Comparison of ENCODE assay signal across 27 mouse cellular contexts in the genomic region with DNA sequence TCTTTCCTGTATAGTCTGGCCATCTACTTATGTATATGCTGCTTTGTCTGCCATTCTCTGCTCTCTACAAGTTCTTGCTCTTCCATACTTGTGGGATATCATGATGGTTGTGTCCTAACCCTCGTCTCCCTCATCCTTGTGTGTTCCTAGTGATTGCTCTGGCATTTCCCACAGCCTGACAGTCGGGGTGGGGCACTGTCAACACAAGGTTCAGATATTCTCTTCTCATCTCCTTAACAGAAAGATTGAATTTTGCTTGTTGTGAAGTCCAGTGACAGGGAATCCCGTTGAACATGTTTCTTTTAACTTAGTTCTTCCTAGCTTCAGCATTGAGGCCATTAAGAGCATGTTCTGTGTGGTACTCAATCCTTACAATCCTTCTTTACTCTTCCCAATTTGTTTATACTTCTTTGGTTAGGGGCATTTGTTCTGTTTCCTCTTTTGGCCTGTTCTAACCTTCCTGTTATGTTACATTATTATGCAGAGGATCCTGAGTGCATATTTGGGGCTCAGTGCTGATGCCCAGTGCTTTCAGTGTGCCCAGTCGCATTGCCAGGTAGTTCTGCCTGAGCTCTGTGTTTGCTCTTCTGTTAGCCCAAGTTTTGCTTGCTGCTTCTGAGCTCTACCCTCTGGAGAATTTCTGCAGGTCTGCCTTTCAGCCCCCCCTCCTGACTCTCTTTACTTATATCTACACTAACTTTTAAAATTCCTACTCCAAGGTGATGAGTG. TPM values are rescaled to one million over a fixed set of nuclear protein-coding genes. Genes with fewer than 3 reads are reported as not detected.
DNase-seq lines count a peak whose midpoint lies in the region; ATAC-seq and TF ChIP-seq lines count a peak whose summit lies in the region.
"Had no signal": no experiment of that assay in that cellular context is flagged by ENCODE, and none has a peak within 500 bp of the region (broad histone marks: within the 10 kb centered on the region; RNA-seq: fewer than 3 reads in every experiment).

No protein-coding gene starts in this region.

- DNase-seq in heart, embryonic 10.5 days (ENCODE audit: low spot score): peak; percentile 51
- no peak for DNase-seq in heart, postnatal 36 days
- DNase-seq in A20 (ENCODE audit: low read depth, low spot score): peak; percentile 52
- no peak for DNase-seq in CH12.LX (ENCODE audit: extremely low read depth)
- no peak for DNase-seq in adrenal gland, postnatal 14 days
- DNase-seq: adrenal gland, adult 2 months; adrenal gland, postnatal 10 days; adrenal gland, postnatal 36 days; B cell, adult 2 months; cerebellum, adult 11-12 months; cerebellum, adult 2 months; cerebellum, adult 9-10 months; cerebellum, postnatal 10 days; cerebellum, postnatal 25 days; forebrain, postnatal 0 days had no signal

- H3K9ac ChIP-seq in CH12.LX (ENCODE audit: insufficient read depth, low read depth): peak overlapping the region; percentile 98
- H3K9ac ChIP-seq in kidney, embryonic 14.5 days (ENCODE audit: low read depth, low read length): no peak overlapping the region
- H3K9ac ChIP-seq: embryonic facial prominence, embryonic 12.5 days; forebrain, embryonic 13.5 days; forebrain, embryonic 15.5 days; forebrain, postnatal 0 days had no signal

- ATAC-seq in megakaryocyte, adult 5-6 weeks (ENCODE audit: poor library complexity, severe bottlenecking): 0 out of 2 replicates have a peak, but pooled peaks have one; percentile 20
- ATAC-seq in kidney, embryonic 14.5 days (ENCODE audit: low FRiP score, low TSS enrichment): no peak
- ATAC-seq: CD4-positive, CD25-positive, alpha-beta regulatory T cell, adult 4 months; forebrain, embryonic 13.5 days; forebrain, embryonic 15.5 days; forebrain, postnatal 0 days had no signal

- H3K4me2 ChIP-seq in CH12.LX (ENCODE audit: insufficient read depth, low read depth, poor library complexity, severe bottlenecking): peak overlapping the region; percentile 74
- no peak overlapping the region for H3K4me2 ChIP-seq in kidney, embryonic 14.5 days (replicated peaks; ENCODE audit: low read depth, low read length)
- H3K4me2 ChIP-seq: embryonic facial prominence, embryonic 12.5 days; forebrain, embryonic 13.5 days; forebrain, embryonic 15.5 days had no signal

- in situ Hi-C loops in CH12.LX (cut with MboI; ENCODE audit: low pct_ligation_motif_present, low pct_unique_long_range_greater_than_20kb, low sequenced_read_pairs): loop anchor here (25.0 kb wide), 1 partner anchor 104 kb away; no protein-coding TSS in a partner anchor

- H3K4me3 ChIP-seq in heart, embryonic 10.5 days: no peak overlapping the region
- peak overlapping the region; percentile 50 to 66 (median 56) for H3K4me3 ChIP-seq in CH12.LX (replicated peaks in 1 of 3; ENCODE audit: low read depth in 2 of 3, low read length in 2 of 3, poor library complexity in 1 of 3)
- H3K4me3 ChIP-seq in kidney, embryonic 14.5 days (ENCODE audit: low read length): no peak overlapping the region
- H3K4me3 ChIP-seq: embryonic facial prominence, embryonic 10.5 days; embryonic facial prominence, embryonic 12.5 days; forebrain, embryonic 13.5 days; forebrain, embryonic 15.5 days had no signal

- TF ChIP-seq POLR2A in CH12.LX (IDR thresholded peaks at IDR 0.05; ENCODE audit: low read depth, low read length): no peak; the same call in 1 of the 2 replicates

- dilution Hi-C loops in CH12.LX (cut with MboI; ENCODE audit: extremely low pct_ligation_motif_present, extremely low pct_unique_long_range_greater_than_20kb, low sequenced_read_pairs): no loop called here

- no peak for TF ChIP-seq CTCF in CH12.LX (conservative IDR thresholded peaks at IDR 0.05 in 1 of 2, IDR thresholded peaks at IDR 0.05 in 1 of 2; ENCODE audit: low read depth in 2 of 2, low read length in 2 of 2)

- H3K4me1 ChIP-seq in heart, embryonic 10.5 days: no peaks in the 10 kb centered on the region
- peaks cover 0 to 3% of the 10 kb centered on the region in 2 experiments; a peak in 1 of 4 replicates for H3K4me1 ChIP-seq in CH12.LX (ENCODE audit: control insufficient read depth in 1 of 2, insufficient read depth in 2 of 2)
- no peaks in the 10 kb centered on the region for H3K4me1 ChIP-seq in kidney, embryonic 14.5 days (ENCODE audit: control insufficient read depth, insufficient read depth, low read length)
- H3K4me1 ChIP-seq: embryonic facial prominence, embryonic 10.5 days; embryonic facial prominence, embryonic 12.5 days; forebrain, embryonic 13.5 days; forebrain, embryonic 15.5 days had no signal

- WGBS in heart, embryonic 10.5 days: 46% methylated on average over 4 of the region's 4 CpGs
- WGBS in kidney, embryonic 14.5 days: 61% methylated on average over 4 of the region's 4 CpGs

- no peak for TF ChIP-seq RAD21 in CH12.LX (IDR thresholded peaks at IDR 0.05; ENCODE audit: low read depth, low read length)

- intact Hi-C loops in heart, postnatal 36 days (cut with DNase I): loop anchor here (10.0 kb wide), 1 partner anchor 92 kb away; no protein-coding TSS in a partner anchor

- no peak overlapping the region for H3K27ac ChIP-seq in heart, embryonic 10.5 days
- H3K27ac ChIP-seq in CH12.LX (ENCODE audit: insufficient read depth, low read depth): peak overlapping the region; percentile 94
- H3K27ac ChIP-seq in kidney, embryonic 14.5 days (ENCODE audit: low read depth, low read length): no peak overlapping the region
- H3K27ac ChIP-seq: embryonic facial prominence, embryonic 10.5 days; embryonic facial prominence, embryonic 12.5 days; forebrain, embryonic 13.5 days; forebrain, embryonic 15.5 days had no signal

- no peaks in the 10 kb centered on the region for H3K9me3 ChIP-seq in heart, embryonic 10.5 days
- H3K9me3 ChIP-seq in CH12.LX (replicated peaks; ENCODE audit: low read length): no peaks in the 10 kb centered on the region
- no peaks in the 10 kb centered on the region for H3K9me3 ChIP-seq in kidney, embryonic 14.5 days (ENCODE audit: control insufficient read depth, low read length)
- H3K9me3 ChIP-seq: embryonic facial prominence, embryonic 12.5 days had no signal

- no peak for TF ChIP-seq EP300 in CH12.LX (IDR thresholded peaks at IDR 0.05; ENCODE audit: low read length)

- no peaks in the 10 kb centered on the region for H3K36me3 ChIP-seq in heart, embryonic 10.5 days
- no peaks in the 10 kb centered on the region for H3K36me3 ChIP-seq in CH12.LX (replicated peaks in 1 of 2; ENCODE audit: control insufficient read depth in 1 of 2, insufficient read depth in 1 of 2, low read length in 1 of 2)
- H3K36me3 ChIP-seq in kidney, embryonic 14.5 days (ENCODE audit: control insufficient read depth, insufficient read depth, low read length): no peaks in the 10 kb centered on the region
- H3K36me3 ChIP-seq: embryonic facial prominence, embryonic 10.5 days; embryonic facial prominence, embryonic 12.5 days; forebrain, embryonic 15.5 days had no signal

- peaks cover 2% of the 10 kb centered on the region for H3K79me2 ChIP-seq in CH12.LX (replicated peaks; ENCODE audit: control insufficient read depth, extremely low read depth, insufficient read depth, poor library complexity, severe bottlenecking)

- no peaks in the 10 kb centered on the region for H3K27me3 ChIP-seq in heart, embryonic 10.5 days (ENCODE audit: insufficient read depth, poor library complexity, severe bottlenecking)
- no peaks in the 10 kb centered on the region for H3K27me3 ChIP-seq in CH12.LX (replicated peaks)
- no peaks in the 10 kb centered on the region for H3K27me3 ChIP-seq in kidney, embryonic 14.5 days (ENCODE audit: control insufficient read depth, insufficient read depth, low read length)
- H3K27me3 ChIP-seq: embryonic facial prominence, embryonic 12.5 days; forebrain, embryonic 13.5 days; forebrain, embryonic 15.5 days had no signal

TF ChIP-seq in CH12.LX, 34 proteins besides CTCF, POLR2A, EP300 and RAD21:
- TF ChIP-seq TBP (conservative IDR thresholded peaks at IDR 0.05; ENCODE audit: low read depth, low read length) (peak; percentile 72), E2F4 (IDR thresholded peaks at IDR 0.05; ENCODE audit: insufficient replicate concordance, low read depth, low read length) (no peak), CHD1 (IDR thresholded peaks at IDR 0.05; ENCODE audit: low read depth, low read length) (peak; percentile 20; the same call in 1 of the 2 replicates)
TF ChIP-seq in CH12.LX: peak in this region for 2.

RNA-seq across cellular contexts. Expression of a gene that starts 6.5 kb away (rescaled TPM):
- not detected in 2 replicates for polyA plus RNA-seq in heart, embryonic 10.5 days (2016; fragmentation: Nextera tagmentation; extraction: Ambion mirVana)
- not detected for total RNA-seq in heart, postnatal 36 days (2021)
- total RNA-seq in CH12.LX (2012; rRNA removed): 0.81 and 1.2 TPM in 2 replicates
- 0.99 and 1.4 TPM in 2 replicates for total RNA-seq in CH12.LX (2014; rRNA removed)
- polyA plus RNA-seq in CH12.LX (2012; ENCODE audit: insufficient read length, low read depth): 0.81 and 1.2 TPM in 2 replicates
- total RNA-seq in megakaryocyte, adult 5-6 weeks (2015): not detected in 2 replicates
- total RNA-seq in megakaryocyte, adult 5-6 weeks (2017): not detected in 2 replicates
- polyA plus RNA-seq in kidney, embryonic 14.5 days (2014; fragmentation: Nextera tagmentation; extraction: Ambion mirVana): not detected in 2 replicates
- total RNA-seq in adrenal gland, postnatal 14 days (2021): 0.26 TPM in 1 of 2 replicates, not detected in the other
- total RNA-seq: adrenal gland, adult 2 months; ES-E14; forebrain, postnatal 0 days; MEL had no signal
- polyA plus RNA-seq: adrenal gland, adult 2 months; cerebellum, adult 2 months; cortical plate, adult 2 months; embryonic facial prominence, embryonic 10.5 days; embryonic facial prominence, embryonic 12.5 days; embryonic facial prominence, embryonic 14.5 days; forebrain, embryonic 11.5 days; forebrain, embryonic 13.5 days; forebrain, embryonic 15.5 days; forebrain, postnatal 0 days had no signal

Comparison
In these comparisons a context has a peak if more than half of its experiments do, and no peak if none do; other contexts are left out.
1. DNase-seq: peak in heart, embryonic 10.5 days (single experiment) and A20 (single experiment); none in heart, postnatal 36 days (0 of 2), CH12.LX (single experiment) and adrenal gland, postnatal 14 days (single experiment).
2. H3K4me3 ChIP-seq: peak in CH12.LX (3 of 3); none in heart, embryonic 10.5 days (single experiment) and kidney, embryonic 14.5 days (single experiment).